Mouse (Mus musculus): ENCODE data around the gene Rsu1.
A peak's percentile ranks its signal among the peaks of the same experiment; 100 is the strongest.

GRCm38 (mm10) chr2:13278114-13278862, 7.1 kb upstream of the Rsu1 start:
- no peak for TF ChIP-seq POLR2A (IDR thresholded peaks at IDR 0.05; ENCODE audit: low read depth, low read length)
- peak; percentile 37 for TF ChIP-seq CTCF (conservative IDR thresholded peaks at IDR 0.05; ENCODE audit: insufficient read depth, insufficient read length, low read depth, low read length)
